Mouse (Mus musculus) forebrain, embryonic 15.5 days (tissue): ENCODE data around the gene Dynlrb1. TPM values are rescaled to one million over a fixed set of nuclear protein-coding genes. Genes with fewer than 3 reads are reported as not detected.

Experiments used
- ATAC-seq: fragments of 200-750 bp; cut with Nextera tagmentation; replicated peaks from 2 replicates; pipeline ENCODE4 v1.8.0; 2017; ENCODE audit warnings: mild to moderate bottlenecking, moderate TSS enrichment, moderate library complexity
- H3K27ac ChIP-seq: fragments of 300-500 bp; sonication (generic); replicated peaks from 2 replicates; pipeline ENCODE4 v1.5.1; 2015; ENCODE audit warnings: mild to moderate bottlenecking, inconsistent platforms
- H3K27me3 ChIP-seq: fragments of 300-500 bp; sonication (generic); 2 replicates; pipeline ENCODE4 v1.6.1; 2015; ENCODE audit warnings: inconsistent platforms
- H3K36me3 ChIP-seq: fragments of 300-500 bp; sonication (generic); 2 replicates; pipeline ENCODE4 v1.6.1; 2015; ENCODE audit warnings: mild to moderate bottlenecking, inconsistent platforms
- H3K4me1 ChIP-seq: fragments of 300-500 bp; sonication (generic); 2 replicates; pipeline ENCODE4 v1.6.1; 2015; ENCODE audit warnings: inconsistent platforms
- H3K4me2 ChIP-seq: fragments of 300-500 bp; sonication (generic); replicated peaks from 2 replicates; pipeline ENCODE4 v1.6.1; 2015; ENCODE audit warnings: mild to moderate bottlenecking, inconsistent platforms
- H3K4me3 ChIP-seq: fragments of 300-500 bp; sonication (generic); 2 replicates; pipeline ENCODE4 v1.5.1; 2015; ENCODE audit warnings: mild to moderate bottlenecking, inconsistent platforms
- H3K9ac ChIP-seq: fragments of 300-500 bp; sonication (generic); replicated peaks from 2 replicates; pipeline ENCODE4 v1.6.1; 2015; ENCODE audit warnings: mild to moderate bottlenecking, inconsistent platforms
- H3K9me3 ChIP-seq: fragments of 300-500 bp; sonication (generic); 2 replicates; pipeline ENCODE4 v1.6.1; 2016; ENCODE audit warnings: inconsistent platforms
- WGBS: fragments of 180-500 bp; shearing (Covaris S2); methylation state at CpG from one replicate; pipeline ENCODE4 v1.1.7; 2015; ENCODE audit warnings: mixed read lengths; 5-methylcytosine and 5-hydroxymethylcytosine counted together
- polyA plus RNA-seq: library from polyadenylated mRNA; unstranded; fragments of >200 nt; fragmentation: Nextera tagmentation; extraction: Ambion mirVana; gene quantifications from 2 replicates; pipeline ENCODE4 v1.2.1, GENCODE M21; 2015

Dynlrb1 gene
- polyA plus RNA-seq, 1 experiment from 2014 or later = 632 TPM

DNA sequence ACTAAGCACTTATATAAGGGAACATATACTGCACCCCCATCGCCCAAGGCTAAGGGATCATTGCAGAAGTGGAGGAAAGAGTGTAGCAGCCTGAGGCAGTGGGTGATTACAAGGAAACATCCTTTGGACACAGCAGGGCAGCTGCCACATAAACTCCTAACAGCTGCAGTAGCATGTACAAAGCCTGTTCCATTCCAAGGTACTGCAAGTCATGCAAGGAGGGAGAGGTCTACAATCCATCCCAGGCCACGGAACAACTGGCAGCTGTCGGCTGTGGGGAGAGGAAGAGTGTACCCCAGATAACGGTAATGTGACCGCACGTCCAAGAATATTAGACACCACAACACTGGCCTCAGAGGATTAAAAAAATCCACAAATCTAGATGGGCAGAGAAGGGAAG lies 29.2 kb downstream of the Dynlrb1 start:
- Histone ChIP-seq H3K27me3 (no peaks in the 10 kb centered on the region), H3K4me3 (no peak overlapping the region)

GRCm38 (mm10) chr2:155266896-155267295 lies 30.6 kb downstream of the Dynlrb1 start:
- WGBS = 84% methylated on average over 5 of the region's 5 CpGs
- H3K4me3 ChIP-seq = no peak overlapping the region
- no peak overlapping the region for H3K27ac ChIP-seq
- H3K9me3 ChIP-seq = no peaks in the 10 kb centered on the region
- H3K27me3 ChIP-seq = no peaks in the 10 kb centered on the region
- no peaks in the 10 kb centered on the region for H3K36me3 ChIP-seq
- no peak for ATAC-seq
- no peak overlapping the region for H3K9ac ChIP-seq
- H3K4me1 ChIP-seq = no peaks in the 10 kb centered on the region
- no peak overlapping the region for H3K4me2 ChIP-seq

More for the DNA sequence above, 29.2 kb downstream of the Dynlrb1 start:
- Histone ChIP-seq H3K4me2 (no peak overlapping the region), H3K27ac (no peak overlapping the region), H3K9ac (no peak overlapping the region), H3K36me3 (no peaks in the 10 kb centered on the region), H3K9me3 (no peaks in the 10 kb centered on the region), H3K4me1 (no peaks in the 10 kb centered on the region)
- 95% methylated on average over 6 of the region's 6 CpGs for WGBS
- ATAC-seq = no peak

GRCm38 (mm10) chr2:155271957-155272356 lies 35.6 kb downstream of the Dynlrb1 start:
- Histone ChIP-seq H3K4me3 (no peak overlapping the region), H3K9ac (no peak overlapping the region), H3K36me3 (no peaks in the 10 kb centered on the region), H3K4me1 (peaks cover 4% of the 10 kb centered on the region; the same call in 1 of the 2 replicates), H3K27ac (no peak overlapping the region), H3K9me3 (no peaks in the 10 kb centered on the region), H3K4me2 (no peak overlapping the region), H3K27me3 (no peaks in the 10 kb centered on the region)
- WGBS = 83% methylated on average over 6 of the region's 6 CpGs
- no peak for ATAC-seq

GRCm38 (mm10) chr2:155272396-155273170 lies 36.2 kb downstream of the Dynlrb1 start:
- Histone ChIP-seq H3K27ac (no peak overlapping the region), H3K9me3 (no peaks in the 10 kb centered on the region), H3K9ac (no peak overlapping the region), H3K4me3 (no peak overlapping the region), H3K27me3 (no peaks in the 10 kb centered on the region), H3K36me3 (no peaks in the 10 kb centered on the region), H3K4me2 (no peak overlapping the region), H3K4me1 (peaks cover 9% of the 10 kb centered on the region)
- 78% methylated on average over 10 of the region's 10 CpGs for WGBS
- ATAC-seq = no peak

GRCm38 (mm10) chr2:155273603-155274002 lies 37.3 kb downstream of the Dynlrb1 start:
- no peaks in the 10 kb centered on the region for H3K9me3 ChIP-seq
- no peak overlapping the region for H3K9ac ChIP-seq
- H3K36me3 ChIP-seq = 0 out of 2 replicates have a peak, but pooled peaks cover 7% of the 10 kb centered on the region
- H3K4me2 ChIP-seq = no peak overlapping the region
- H3K27ac ChIP-seq = no peak overlapping the region
- no peaks in the 10 kb centered on the region for H3K27me3 ChIP-seq
- no peak overlapping the region for H3K4me3 ChIP-seq
- WGBS = 90% methylated on average over 8 of the region's 8 CpGs
- peaks cover 14% of the 10 kb centered on the region for H3K4me1 ChIP-seq
- no peak for ATAC-seq

DNA sequence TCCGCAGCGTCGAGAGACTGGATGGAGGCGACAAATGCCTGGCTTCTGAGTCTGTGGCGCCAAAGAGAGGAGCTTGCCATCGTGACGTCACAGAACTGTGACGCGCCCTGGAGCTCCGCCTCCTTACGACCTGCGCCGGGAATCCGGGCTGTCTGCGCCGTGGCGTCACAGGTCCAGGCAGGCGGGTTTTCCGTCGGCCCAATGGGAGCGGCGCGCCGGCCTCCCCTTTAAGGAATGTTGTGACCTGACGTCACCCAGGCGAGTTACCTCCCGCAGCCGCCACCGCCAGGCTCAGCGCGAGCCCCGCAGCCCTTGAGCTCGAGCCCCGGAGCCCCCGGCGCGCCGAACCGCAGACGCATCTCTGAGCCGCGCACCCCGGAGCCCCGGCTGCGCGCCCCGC lies 39.9 kb downstream of the Dynlrb1 start, which contains the start of gene Map1lc3a:
Gene Map1lc3a, plus strand, starts transcription at position 103 of the 400 bp plus-strand sequence.
- peak; percentile 94 for ATAC-seq
- WGBS = under 1% methylated on average over 47 of the region's 47 CpGs
- peak within 1 kb of the TSS; percentile 93 for H3K4me3 ChIP-seq

GRCm38 (mm10) chr2:155276621-155277175 lies 40.4 kb downstream of the Dynlrb1 start:
- Histone ChIP-seq H3K27me3 (no peaks in the 10 kb centered on the region), H3K9ac (peak overlapping the region; percentile 84), H3K4me3 (peak overlapping the region; percentile 93), H3K4me1 (peaks cover 14% of the 10 kb centered on the region), H3K27ac (peak overlapping the region; percentile 87), H3K9me3 (no peaks in the 10 kb centered on the region), H3K4me2 (peak overlapping the region; percentile 59), H3K36me3 (peaks cover 13% of the 10 kb centered on the region; the same call in 1 of the 2 replicates)
- peak; percentile 79 for ATAC-seq
- 2% methylated on average over 46 of the region's 49 CpGs for WGBS

More for the DNA sequence above, 39.9 kb downstream of the Dynlrb1 start, which contains the start of gene Map1lc3a:
- H3K9me3 ChIP-seq = no peaks in the 10 kb centered on the region
- H3K4me1 ChIP-seq = peaks cover 14% of the 10 kb centered on the region
- H3K36me3 ChIP-seq = peaks cover 13% of the 10 kb centered on the region; the same call in 1 of the 2 replicates
- peak within 1 kb of the TSS; percentile 87 for H3K27ac ChIP-seq
- H3K27me3 ChIP-seq = no peaks in the 10 kb centered on the region
- peak within 1 kb of the TSS; percentile 59 for H3K4me2 ChIP-seq
- H3K9ac ChIP-seq = peak within 1 kb of the TSS; percentile 84

GRCm38 (mm10) chr2:155277721-155278120 lies 41.4 kb downstream of the Dynlrb1 start:
- WGBS = 63% methylated on average over 2 of the region's 2 CpGs
- no peak overlapping the region for H3K9ac ChIP-seq
- peak overlapping the region; percentile 59 for H3K4me2 ChIP-seq
- peaks cover 14% of the 10 kb centered on the region for H3K4me1 ChIP-seq
- no peak for ATAC-seq
- peaks cover 13% of the 10 kb centered on the region; the same call in 1 of the 2 replicates for H3K36me3 ChIP-seq
- H3K27ac ChIP-seq = no peak overlapping the region
- no peaks in the 10 kb centered on the region for H3K9me3 ChIP-seq
- peak overlapping the region; percentile 93 for H3K4me3 ChIP-seq
- no peaks in the 10 kb centered on the region for H3K27me3 ChIP-seq

GRCm38 (mm10) chr2:155278361-155278760 lies 42.0 kb downstream of the Dynlrb1 start:
- Histone ChIP-seq H3K4me1 (peaks cover 14% of the 10 kb centered on the region), H3K9me3 (no peaks in the 10 kb centered on the region), H3K27ac (no peak overlapping the region), H3K4me3 (no peak overlapping the region), H3K9ac (no peak overlapping the region), H3K36me3 (peaks cover 13% of the 10 kb centered on the region; the same call in 1 of the 2 replicates), H3K27me3 (no peaks in the 10 kb centered on the region), H3K4me2 (no peak overlapping the region)
- WGBS = 90% methylated on average over 7 of the region's 7 CpGs
- no peak for ATAC-seq

GRCm38 (mm10) chr2:155279163-155279562 lies 42.8 kb downstream of the Dynlrb1 start:
- ATAC-seq = no peak
- H3K27ac ChIP-seq = no peak overlapping the region
- WGBS = 90% methylated on average over 4 of the region's 4 CpGs

DNA sequence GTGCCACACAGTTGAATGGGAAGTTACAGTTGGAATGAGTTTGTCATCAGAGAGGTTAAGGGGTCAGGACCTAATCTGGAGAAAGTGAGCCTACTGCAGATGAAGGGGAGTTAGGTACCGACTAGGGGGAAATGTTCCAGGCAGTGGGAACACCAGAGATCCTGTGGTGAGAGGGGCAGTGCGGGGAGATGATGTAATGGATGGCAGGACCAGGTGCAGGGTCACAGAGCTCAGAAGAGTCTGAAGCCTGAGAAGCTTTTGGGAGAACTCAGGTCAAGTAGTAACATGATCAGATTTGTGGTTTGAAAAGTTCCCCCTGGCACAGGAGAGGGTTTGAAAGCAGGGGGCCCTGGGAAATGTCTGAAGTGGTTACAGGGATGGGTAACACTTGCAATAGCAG lies 43.8 kb downstream of the Dynlrb1 start:
- no peak overlapping the region for H3K4me2 ChIP-seq
- peaks cover 13% of the 10 kb centered on the region for H3K36me3 ChIP-seq
- no peaks in the 10 kb centered on the region for H3K27me3 ChIP-seq
- no peak overlapping the region for H3K9ac ChIP-seq
- peaks cover 14% of the 10 kb centered on the region for H3K4me1 ChIP-seq
- WGBS = 78% methylated on average over 2 of the region's 2 CpGs
- no peak overlapping the region for H3K4me3 ChIP-seq
- no peak overlapping the region for H3K27ac ChIP-seq
- no peak for ATAC-seq
- H3K9me3 ChIP-seq = no peaks in the 10 kb centered on the region

More at GRCm38 (mm10) chr2:155279163-155279562, 42.8 kb downstream of the Dynlrb1 start:
- Histone ChIP-seq H3K9ac (no peak overlapping the region), H3K4me1 (peaks cover 14% of the 10 kb centered on the region), H3K4me2 (no peak overlapping the region), H3K27me3 (no peaks in the 10 kb centered on the region), H3K36me3 (peaks cover 13% of the 10 kb centered on the region), H3K4me3 (no peak overlapping the region), H3K9me3 (no peaks in the 10 kb centered on the region)

DNA sequence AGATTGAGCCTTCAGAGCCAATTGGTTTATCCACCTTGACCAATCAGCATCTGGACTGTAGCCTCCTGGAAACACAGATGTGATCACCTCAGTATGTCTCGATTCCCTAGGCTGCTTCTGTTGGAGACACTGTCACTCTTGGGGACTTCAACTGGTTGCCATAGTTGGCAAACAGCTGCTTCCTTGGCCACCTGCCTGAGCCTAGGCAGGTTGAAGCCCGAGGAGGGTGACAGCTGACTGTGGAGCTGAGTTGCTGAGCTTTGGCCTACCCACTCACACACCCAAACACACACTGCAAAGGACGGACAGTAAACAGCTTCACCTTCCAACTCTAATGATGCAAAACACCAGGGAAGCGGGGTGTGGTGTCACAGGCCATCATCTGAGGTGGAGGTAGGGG lies 47.5 kb downstream of the Dynlrb1 start:
- Histone ChIP-seq H3K4me3 (no peak overlapping the region), H3K27ac (no peak overlapping the region), H3K36me3 (peaks cover 6% of the 10 kb centered on the region), H3K27me3 (no peaks in the 10 kb centered on the region), H3K9me3 (no peaks in the 10 kb centered on the region), H3K4me1 (no peaks in the 10 kb centered on the region), H3K9ac (no peak overlapping the region), H3K4me2 (no peak overlapping the region)
- no peak for ATAC-seq
- 90% methylated on average over 4 of the region's 4 CpGs for WGBS
